Mouse (Mus musculus) heart, embryonic 14.5 days (tissue): Measurements from ENCODE around the gene Hapln4. TPM values are rescaled to one million over a fixed set of nuclear protein-coding genes. Genes with fewer than 3 reads are reported as not detected.

Source experiments
- microRNA-seq: library from miRNA; unstranded; fragments of <30 nt; microRNA quantifications from one replicate; pipeline ENCODE4, GENCODE M21; 2016
- polyA plus RNA-seq: library from polyadenylated mRNA; unstranded; fragments of >200 nt; fragmentation: Nextera tagmentation; extraction: Ambion mirVana; gene quantifications from 2 replicates; pipeline ENCODE4 v1.2.1, GENCODE M21; 2014

Gene Hapln4
- polyA plus RNA-seq, 1 experiment from 2014 or later: 0.19 TPM

Small RNA genes within 50 kb of the gene (microRNA-seq; reads per million reads assigned to microRNA genes)
- not detected for gene Mir7066

Other genes starting within 250 kb of the Hapln4 start
- 0.30 and 0.42 TPM in 2 replicates for gene Cilp2, start 195.8 kb upstream of the Hapln4 start, polyA plus RNA-seq
- gene Tssk6, start 181.3 kb upstream of the Hapln4 start, polyA plus RNA-seq: 1.5 and 1.8 TPM in 2 replicates
- 409 and 446 TPM in 2 replicates for gene Ndufa13, start 180.9 kb upstream of the Hapln4 start, polyA plus RNA-seq
- 5.6 and 8.4 TPM in 2 replicates for gene Yjefn3, start 180.7 kb upstream of the Hapln4 start, polyA plus RNA-seq
- 52.2 and 53.3 TPM in 2 replicates for gene Gatad2a, start 87.1 kb upstream of the Hapln4 start, polyA plus RNA-seq
- 40.5 and 42.2 TPM in 2 replicates for gene Mau2, start 40.7 kb upstream of the Hapln4 start, polyA plus RNA-seq
- gene Sugp1, start 40.6 kb upstream of the Hapln4 start, polyA plus RNA-seq: 22.8 and 24.3 TPM in 2 replicates
- 0.50 and 2.0 TPM in 2 replicates for gene Tm6sf2, start 10.5 kb upstream of the Hapln4 start, polyA plus RNA-seq
- gene Ncan, start 37.4 kb downstream of the Hapln4 start, polyA plus RNA-seq: 0.26 and 0.34 TPM in 2 replicates
- gene Nr2c2ap, start 47.9 kb downstream of the Hapln4 start, polyA plus RNA-seq: 23.0 and 26.2 TPM in 2 replicates
- 18.1 and 21.0 TPM in 2 replicates for gene Rfxank, start 55.7 kb downstream of the Hapln4 start, polyA plus RNA-seq
- 46.7 and 50.3 TPM in 2 replicates for gene Borcs8, start 56.0 kb downstream of the Hapln4 start, polyA plus RNA-seq
- gene Mef2b, start 56.3 kb downstream of the Hapln4 start, polyA plus RNA-seq: 0.22 TPM in 1 of 2 replicates, not detected in the other
- 73.0 and 77.4 TPM in 2 replicates for gene Tmem161a, start 88.9 kb downstream of the Hapln4 start, polyA plus RNA-seq
- gene Slc25a42, start 128.8 kb downstream of the Hapln4 start, polyA plus RNA-seq: 5.8 and 7.1 TPM in 2 replicates
- gene Sugp2, start 150.8 kb downstream of the Hapln4 start, polyA plus RNA-seq: 23.1 and 29.1 TPM in 2 replicates
- 12.1 and 16.5 TPM in 2 replicates for gene Armc6, start 151.0 kb downstream of the Hapln4 start, polyA plus RNA-seq
- gene Homer3, start 199.4 kb downstream of the Hapln4 start, polyA plus RNA-seq: 22.2 and 25.0 TPM in 2 replicates
- gene Ddx49, start 219.0 kb downstream of the Hapln4 start, polyA plus RNA-seq: 28.9 and 33.7 TPM in 2 replicates
- 294 and 319 TPM in 2 replicates for gene Cope, start 219.1 kb downstream of the Hapln4 start, polyA plus RNA-seq
- gene Cers1, start 232.3 kb downstream of the Hapln4 start, polyA plus RNA-seq: 1.8 and 2.3 TPM in 2 replicates
- 0.57 TPM in 1 of 2 replicates, not detected in the other for gene Gdf1, start 246.4 kb downstream of the Hapln4 start, polyA plus RNA-seq